Mouse (Mus musculus): ENCODE data around the gene Tnfrsf4.
A peak's percentile ranks its signal among the peaks of the same experiment; 100 is the strongest.

The Tnfrsf4 gene

GRCm38 (mm10) chr4:156028580-156028979 is 14.9 kb downstream of the Tnfrsf4 start:
- no peak for DNase-seq (ENCODE audit: low read depth, low spot score)

GRCm38 (mm10) chr4:156030651-156031118 is 17.0 kb downstream of the Tnfrsf4 start:
- no peak for DNase-seq (ENCODE audit: low read depth, low spot score)

- no peak for DNase-seq (ENCODE audit: low read depth, low spot score)
Measured at GRCm38 (mm10) chr4:156031255-156031592, 17.6 kb downstream of the Tnfrsf4 start.

- DNase-seq (ENCODE audit: low read depth, low spot score) = peak; percentile 67
Measured at GRCm38 (mm10) chr4:156031593-156032391, 18.1 kb downstream of the Tnfrsf4 start.

GRCm38 (mm10) chr4:156032856-156033255 is 19.2 kb downstream of the Tnfrsf4 start:
- no peak for DNase-seq (ENCODE audit: low read depth, low spot score)

GRCm38 (mm10) chr4:156033476-156034119 is 20.0 kb downstream of the Tnfrsf4 start:
- peak; percentile 22 for DNase-seq (ENCODE audit: low read depth, low spot score)

GRCm38 (mm10) chr4:156034301-156034700 is 20.7 kb downstream of the Tnfrsf4 start:
- DNase-seq (ENCODE audit: low read depth, low spot score) = no peak

GRCm38 (mm10) chr4:156034901-156035300 is 21.3 kb downstream of the Tnfrsf4 start:
- no peak for DNase-seq (ENCODE audit: low read depth, low spot score)

- no peak for DNase-seq (ENCODE audit: low read depth, low spot score)
Measured at GRCm38 (mm10) chr4:156044754-156045153, 31.1 kb downstream of the Tnfrsf4 start.

GRCm38 (mm10) chr4:156049779-156050178 is 36.1 kb downstream of the Tnfrsf4 start:
- DNase-seq (ENCODE audit: low read depth, low spot score) = no peak

GRCm38 (mm10) chr4:156050391-156050980 is 36.8 kb downstream of the Tnfrsf4 start:
- DNase-seq (ENCODE audit: low read depth, low spot score) = no peak

- no peak for DNase-seq (ENCODE audit: low read depth, low spot score)
Measured at GRCm38 (mm10) chr4:156053113-156053512, 39.5 kb downstream of the Tnfrsf4 start.

- no peak for DNase-seq (ENCODE audit: low read depth, low spot score)
Measured at GRCm38 (mm10) chr4:156054130-156054529, 40.5 kb downstream of the Tnfrsf4 start.

GRCm38 (mm10) chr4:156054606-156055005 is 41.0 kb downstream of the Tnfrsf4 start:
- DNase-seq (ENCODE audit: low read depth, low spot score) = no peak

- no peak for DNase-seq (ENCODE audit: low read depth, low spot score)
Measured at GRCm38 (mm10) chr4:156055173-156055572, 41.5 kb downstream of the Tnfrsf4 start.

GRCm38 (mm10) chr4:156057702-156058101 is 44.1 kb downstream of the Tnfrsf4 start:
- no peak for DNase-seq (ENCODE audit: low read depth, low spot score)

GRCm38 (mm10) chr4:156058826-156059225 is 45.2 kb downstream of the Tnfrsf4 start:
- no peak for DNase-seq (ENCODE audit: low read depth, low spot score)

GRCm38 (mm10) chr4:156059261-156059660 is 45.6 kb downstream of the Tnfrsf4 start, which contains the start of gene Ttll10:
TSS of gene Ttll10 (minus strand) at chr4:156059414.
- DNase-seq (ENCODE audit: low read depth, low spot score) = no peak

- DNase-seq (ENCODE audit: low read depth, low spot score) = no peak
Measured at GRCm38 (mm10) chr4:156059713-156060112, 46.1 kb downstream of the Tnfrsf4 start.

GRCm38 (mm10) chr4:156063861-156064509 is 50.3 kb downstream of the Tnfrsf4 start:
- DNase-seq (ENCODE audit: low read depth, low spot score) = no peak

GRCm38 (mm10) chr4:156064510-156064897 is 50.9 kb downstream of the Tnfrsf4 start:
- DNase-seq (ENCODE audit: low read depth, low spot score) = no peak

All from embryo, embryonic 11.5 days (tissue).